Mouse (Mus musculus) right cerebral cortex, postnatal 4 days (tissue): Measurements from ENCODE around the gene Tstd2.

Source experiments
- DNase-seq: peaks from one replicate; pipeline ENCODE4 v3.0.0-alpha.2; 2022

Tstd2 gene

GRCm38 (mm10) chr4:46138287-46139222 lies at the start of gene Tstd2, which contains the start of gene Ncbp1:
Gene Tstd2 (minus strand): TSS chr4:46138694.
Gene Ncbp1 (plus strand): TSS chr4:46138613.
- peak; percentile 92 for DNase-seq

GRCm38 (mm10) chr4:46186466-46186865 lies 48.0 kb upstream of the Tstd2 start:
- DNase-seq = no peak

GRCm38 (mm10) chr4:46185890-46186289 lies 47.4 kb upstream of the Tstd2 start:
- no peak for DNase-seq

- DNase-seq = no peak
These were observed 46.9 kb upstream of the Tstd2 start for GRCm38 (mm10) chr4:46185423-46185822.

- no peak for DNase-seq
These were observed 43.7 kb upstream of the Tstd2 start for GRCm38 (mm10) chr4:46182181-46182580.

- no peak for DNase-seq
These were observed 42.7 kb upstream of the Tstd2 start for GRCm38 (mm10) chr4:46181168-46181567.

- DNase-seq = no peak
These were observed 39.0 kb upstream of the Tstd2 start for GRCm38 (mm10) chr4:46177496-46177895.

- DNase-seq = no peak
These were observed 38.5 kb upstream of the Tstd2 start for GRCm38 (mm10) chr4:46177018-46177417.

- no peak for DNase-seq
These were observed 37.8 kb upstream of the Tstd2 start for GRCm38 (mm10) chr4:46176313-46176712.

- DNase-seq = no peak
These were observed 33.3 kb upstream of the Tstd2 start for GRCm38 (mm10) chr4:46171761-46172160.

- no peak for DNase-seq
These were observed 27.3 kb upstream of the Tstd2 start for GRCm38 (mm10) chr4:46165831-46166230.

GRCm38 (mm10) chr4:46164027-46164426 lies 25.5 kb upstream of the Tstd2 start:
- no peak for DNase-seq

GRCm38 (mm10) chr4:46151903-46152544 lies 13.5 kb upstream of the Tstd2 start:
- no peak for DNase-seq

- DNase-seq = no peak
These were observed 8.4 kb upstream of the Tstd2 start for GRCm38 (mm10) chr4:46146881-46147280.

- peak; percentile 19 for DNase-seq
These were observed 5.8 kb upstream of the Tstd2 start for GRCm38 (mm10) chr4:46144323-46144722.

GRCm38 (mm10) chr4:46137629-46138286 lies 736 bp downstream of the Tstd2 start:
- no peak for DNase-seq

- DNase-seq = no peak
These were observed 6.7 kb downstream of the Tstd2 start for GRCm38 (mm10) chr4:46131791-46132190.

GRCm38 (mm10) chr4:46130221-46130620 lies 8.3 kb downstream of the Tstd2 start:
- peak; percentile 64 for DNase-seq

- no peak for DNase-seq
These were observed 9.0 kb downstream of the Tstd2 start for GRCm38 (mm10) chr4:46129311-46130004.

- peak; percentile 80 for DNase-seq
These were observed 12.0 kb downstream of the Tstd2 start for GRCm38 (mm10) chr4:46126541-46126940.

- DNase-seq = no peak
These were observed 15.1 kb downstream of the Tstd2 start for GRCm38 (mm10) chr4:46123358-46123757.

- DNase-seq = no peak
These were observed 17.7 kb downstream of the Tstd2 start for GRCm38 (mm10) chr4:46120767-46121166.
